Mouse (Mus musculus) hindbrain, embryonic 15.5 days (tissue): ENCODE measurements around the gene Gss. TPM values are rescaled to one million over a fixed set of nuclear protein-coding genes. Genes with fewer than 3 reads are reported as not detected.
A peak's percentile ranks its signal among the peaks of the same experiment; 100 is the strongest.

Source experiments
- ATAC-seq: fragments of 200-750 bp; cut with Nextera tagmentation; 2 replicates; pipeline ENCODE4 v1.8.0; 2017; ENCODE audit warnings: low read depth, moderate number of reproducible peaks, moderate TSS enrichment; ENCODE audit not compliant: low FRiP score
- H3K27ac ChIP-seq: fragments of 300-500 bp; sonication (generic); replicated peaks from 2 replicates; pipeline ENCODE4 v1.5.1; 2015; ENCODE audit warnings: mild to moderate bottlenecking, inconsistent platforms
- H3K27me3 ChIP-seq: fragments of 300-500 bp; sonication (generic); 2 replicates; pipeline ENCODE4 v1.6.1; 2015; ENCODE audit warnings: control low read depth, inconsistent platforms
- H3K36me3 ChIP-seq: fragments of 300-500 bp; sonication (generic); 2 replicates; pipeline ENCODE4 v1.6.1; 2015; ENCODE audit warnings: control low read depth, inconsistent platforms
- H3K4me1 ChIP-seq: fragments of 300-500 bp; sonication (generic); replicated peaks from 2 replicates; pipeline ENCODE4 v1.6.1; 2015; ENCODE audit warnings: control low read depth, inconsistent platforms
- H3K4me2 ChIP-seq: fragments of 300-500 bp; sonication (generic); 2 replicates; pipeline ENCODE4 v1.6.1; 2015; ENCODE audit warnings: moderate library complexity, mild to moderate bottlenecking, inconsistent platforms
- H3K4me3 ChIP-seq: fragments of 300-500 bp; sonication (generic); 2 replicates; pipeline ENCODE4 v1.5.1; 2015; ENCODE audit warnings: mild to moderate bottlenecking, inconsistent platforms
- H3K9ac ChIP-seq: fragments of 300-500 bp; sonication (generic); 2 replicates; pipeline ENCODE4 v1.6.1; 2015; ENCODE audit warnings: inconsistent platforms
- H3K9me3 ChIP-seq: fragments of 300-500 bp; sonication (generic); 2 replicates; pipeline ENCODE4 v1.6.1; 2016; ENCODE audit warnings: control low read depth, inconsistent platforms
- WGBS: fragments of 180-500 bp; shearing (Covaris S2); methylation state at CpG from one replicate; pipeline ENCODE4 v1.1.7; 2015; 5-methylcytosine and 5-hydroxymethylcytosine counted together
- polyA plus RNA-seq: library from polyadenylated mRNA; unstranded; fragments of >200 nt; fragmentation: Nextera tagmentation; extraction: Ambion mirVana; gene quantifications from 2 replicates; pipeline ENCODE4 v1.2.1, GENCODE M21; 2015

The Gss gene
- polyA plus RNA-seq, 1 experiment from 2014 or later: 14.9 TPM

DNA sequence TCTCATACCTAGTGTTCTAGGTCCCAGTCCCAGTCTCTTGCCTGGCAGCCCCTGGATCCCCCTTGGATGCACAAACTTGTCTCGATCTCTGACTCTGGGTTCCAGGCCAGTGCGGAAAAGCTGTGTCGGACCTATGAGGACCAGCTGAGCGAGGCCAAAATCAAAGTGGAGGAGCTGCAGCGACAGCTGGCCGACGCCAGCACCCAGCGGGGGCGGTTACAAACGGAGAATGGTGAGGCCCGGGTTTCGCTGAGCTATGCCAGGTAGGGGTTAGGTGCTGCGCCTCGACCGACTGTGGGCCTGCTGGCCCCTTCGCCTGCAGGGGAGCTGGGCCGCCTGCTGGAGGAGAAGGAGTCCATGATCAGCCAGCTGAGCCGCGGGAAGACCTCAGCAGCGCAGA, 37.5 kb upstream of the Gss start:
- H3K36me3 ChIP-seq: peaks cover 31% of the 10 kb centered on the region
- peaks cover 30% of the 10 kb centered on the region for H3K4me1 ChIP-seq
- no peak overlapping the region for H3K4me3 ChIP-seq
- H3K27ac ChIP-seq: no peak overlapping the region
- H3K9ac ChIP-seq: no peak overlapping the region
- H3K27me3 ChIP-seq: peaks cover 45% of the 10 kb centered on the region
- no peaks in the 10 kb centered on the region for H3K9me3 ChIP-seq
- 29% methylated on average over 20 of the region's 20 CpGs for WGBS
- ATAC-seq: no peak
- no peak overlapping the region for H3K4me2 ChIP-seq

DNA sequence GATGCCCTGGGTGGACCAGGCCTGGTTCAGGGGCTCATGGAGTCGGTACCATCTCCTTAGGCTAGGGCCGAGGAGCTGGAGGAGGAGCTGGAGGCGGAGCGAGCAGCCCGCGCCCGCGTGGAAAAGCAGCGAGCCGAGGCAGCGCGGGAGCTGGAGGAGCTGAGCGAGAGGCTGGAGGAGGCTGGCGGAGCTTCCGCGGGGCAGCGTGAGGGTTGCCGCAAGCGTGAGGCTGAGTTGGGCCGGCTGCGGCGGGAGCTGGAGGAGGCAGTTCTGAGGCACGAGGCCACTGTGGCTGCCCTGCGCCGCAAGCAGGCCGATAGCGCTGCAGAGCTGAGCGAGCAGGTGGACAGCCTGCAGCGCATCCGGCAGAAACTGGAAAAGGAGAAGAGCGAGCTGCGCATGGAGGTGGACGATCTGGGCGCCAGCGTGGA, 36.6 kb upstream of the Gss start:
- ATAC-seq: peak; percentile 46
- H3K27ac ChIP-seq: peak overlapping the region; percentile 65
- peak overlapping the region; percentile 49 for H3K9ac ChIP-seq
- peak overlapping the region; percentile 79 for H3K4me2 ChIP-seq
- 1% methylated on average over 35 of the region's 35 CpGs for WGBS
- no peaks in the 10 kb centered on the region for H3K9me3 ChIP-seq
- peaks cover 22% of the 10 kb centered on the region for H3K36me3 ChIP-seq
- peaks cover 45% of the 10 kb centered on the region for H3K27me3 ChIP-seq
- peaks cover 30% of the 10 kb centered on the region for H3K4me1 ChIP-seq
- peak overlapping the region; percentile 39 for H3K4me3 ChIP-seq

DNA sequence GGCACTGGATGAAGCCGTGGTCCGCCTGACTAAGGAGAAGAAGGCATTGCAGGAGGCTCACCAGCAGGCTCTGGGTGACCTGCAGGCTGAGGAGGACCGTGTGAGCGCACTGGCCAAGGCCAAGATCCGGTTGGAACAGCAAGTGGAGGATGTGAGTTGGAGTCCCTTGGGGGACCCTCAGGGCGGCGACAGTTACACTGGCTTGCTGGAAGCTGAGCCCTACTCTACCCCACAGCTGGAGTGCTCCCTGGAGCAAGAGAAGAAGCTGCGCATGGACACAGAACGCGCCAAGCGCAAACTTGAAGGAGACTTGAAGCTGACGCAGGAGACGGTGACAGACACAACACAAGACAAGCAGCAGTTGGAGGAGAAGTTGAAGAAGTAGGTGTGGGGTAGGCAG, 35.9 kb upstream of the Gss start:
- Histone ChIP-seq H3K4me2 (peak overlapping the region; percentile 79; the same call in 1 of the 2 replicates), H3K36me3 (peaks cover 15% of the 10 kb centered on the region), H3K27ac (no peak overlapping the region), H3K27me3 (peaks cover 38% of the 10 kb centered on the region), H3K9me3 (no peaks in the 10 kb centered on the region), H3K4me1 (peaks cover 30% of the 10 kb centered on the region), H3K9ac (no peak overlapping the region), H3K4me3 (no peak overlapping the region)
- 76% methylated on average over 13 of the region's 13 CpGs for WGBS
- ATAC-seq: no peak

DNA sequence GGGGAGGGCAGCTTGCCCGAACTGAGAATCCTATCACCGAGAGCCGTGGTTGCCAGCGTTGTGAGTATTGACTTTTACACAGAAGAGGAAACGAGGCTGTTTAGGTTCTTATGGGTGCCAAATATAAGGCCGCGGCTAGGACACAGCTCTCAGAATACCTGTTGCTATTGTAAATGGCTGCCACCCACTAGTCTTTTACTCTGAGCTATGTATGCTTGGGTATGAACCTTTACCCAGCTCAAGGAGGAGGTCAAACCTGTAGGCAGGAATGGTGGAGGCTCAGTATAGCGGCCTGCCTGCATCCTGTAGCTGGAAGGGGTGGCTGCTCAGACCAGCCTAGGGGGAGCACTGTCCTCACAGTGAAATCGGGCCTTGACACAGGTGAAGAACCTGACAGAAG, 35.5 kb upstream of the Gss start:
- Histone ChIP-seq H3K9me3 (no peaks in the 10 kb centered on the region), H3K27ac (no peak overlapping the region), H3K36me3 (peaks cover 11% of the 10 kb centered on the region), H3K4me2 (no peak overlapping the region), H3K9ac (no peak overlapping the region), H3K27me3 (peaks cover 34% of the 10 kb centered on the region), H3K4me3 (no peak overlapping the region), H3K4me1 (peaks cover 30% of the 10 kb centered on the region)
- no peak for ATAC-seq
- WGBS: 81% methylated on average over 9 of the region's 9 CpGs

DNA sequence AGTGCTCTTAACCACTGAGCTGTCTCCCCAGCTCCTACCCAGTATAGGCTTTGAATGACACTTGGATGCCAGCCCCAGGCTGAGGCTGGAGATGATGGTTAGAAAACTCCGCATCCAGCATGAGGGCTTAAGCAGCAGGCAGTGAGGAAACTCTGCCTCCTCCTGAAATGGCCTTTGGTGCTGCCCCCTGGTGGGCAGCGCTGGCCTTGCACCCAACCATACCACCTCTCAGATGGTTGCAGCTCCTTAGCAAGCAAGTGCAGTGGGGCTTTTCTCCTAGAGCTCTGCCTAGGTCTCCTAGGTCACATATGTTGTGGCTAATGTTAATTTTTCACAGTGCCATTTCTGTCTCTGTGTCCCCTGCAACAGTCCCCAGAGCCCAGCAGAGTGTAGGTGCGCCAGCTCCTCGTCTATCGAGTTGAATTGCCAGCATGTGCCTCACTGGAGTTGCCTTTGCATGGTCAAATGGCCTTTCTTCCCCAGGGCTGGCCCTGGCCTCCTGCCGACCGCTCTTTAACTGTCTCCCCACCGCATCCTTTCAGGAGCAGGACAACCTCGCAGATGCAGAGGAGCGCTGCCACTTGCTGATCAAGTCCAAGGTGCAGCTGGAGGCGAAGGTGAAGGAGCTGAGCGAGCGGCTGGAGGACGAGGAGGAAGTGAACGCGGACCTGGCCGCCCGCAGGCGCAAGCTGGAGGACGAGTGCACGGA, 34.6 kb upstream of the Gss start:
- peaks cover 25% of the 10 kb centered on the region for H3K27me3 ChIP-seq
- H3K27ac ChIP-seq: no peak overlapping the region
- ATAC-seq: no peak
- 48% methylated on average over 21 of the region's 21 CpGs for WGBS
- H3K9ac ChIP-seq: no peak overlapping the region
- H3K4me3 ChIP-seq: no peak overlapping the region
- no peak overlapping the region for H3K4me2 ChIP-seq
- peaks cover 5% of the 10 kb centered on the region for H3K36me3 ChIP-seq
- peaks cover 30% of the 10 kb centered on the region for H3K4me1 ChIP-seq
- no peaks in the 10 kb centered on the region for H3K9me3 ChIP-seq

DNA sequence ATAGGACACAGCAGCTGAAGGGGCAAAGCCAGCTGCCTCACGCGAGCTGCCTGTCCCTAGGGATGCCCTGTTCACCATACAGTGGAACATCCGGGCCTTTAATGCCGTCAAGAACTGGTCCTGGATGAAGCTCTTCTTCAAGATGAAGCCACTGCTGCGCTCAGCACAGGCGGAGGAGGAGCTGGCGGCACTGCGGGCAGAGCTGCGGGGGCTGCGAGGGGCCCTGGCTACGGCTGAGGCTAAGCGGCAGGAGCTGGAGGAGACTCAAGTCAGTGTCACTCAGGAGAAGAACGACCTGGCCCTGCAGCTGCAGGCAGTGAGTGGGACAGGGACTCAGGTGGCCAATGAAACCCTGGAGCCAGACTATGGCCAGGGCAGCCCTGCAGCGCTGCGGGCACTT, 33.7 kb upstream of the Gss start:
- no peak overlapping the region for H3K9ac ChIP-seq
- WGBS: 46% methylated on average over 15 of the region's 15 CpGs
- H3K9me3 ChIP-seq: no peaks in the 10 kb centered on the region
- no peak overlapping the region for H3K4me3 ChIP-seq
- no peak for ATAC-seq
- H3K4me1 ChIP-seq: peaks cover 28% of the 10 kb centered on the region
- peaks cover 16% of the 10 kb centered on the region for H3K27me3 ChIP-seq
- H3K36me3 ChIP-seq: 0 out of 2 replicates have a peak, but pooled peaks cover under 1% of the 10 kb centered on the region
- H3K4me2 ChIP-seq: no peak overlapping the region
- no peak overlapping the region for H3K27ac ChIP-seq

DNA sequence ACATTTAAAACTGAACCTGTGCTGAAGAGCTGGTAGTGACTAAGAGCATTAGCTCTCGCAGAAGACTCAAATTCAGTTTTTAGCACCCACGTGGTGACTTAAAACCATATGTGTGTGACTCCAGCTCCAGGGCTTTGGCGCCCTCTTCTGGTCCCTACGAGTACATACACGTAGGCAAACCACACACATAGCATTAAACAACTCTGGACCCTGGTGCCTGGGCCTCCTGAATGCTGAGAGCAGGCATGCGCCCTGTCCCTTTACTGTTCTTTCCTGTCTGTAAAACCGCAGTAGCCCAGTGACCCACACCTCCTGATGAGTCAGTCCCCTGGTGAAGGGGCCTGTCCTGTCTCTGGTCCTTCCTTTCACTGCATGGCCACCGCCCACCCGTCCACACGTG, 32.1 kb upstream of the Gss start:
- Histone ChIP-seq H3K9me3 (no peaks in the 10 kb centered on the region), H3K27me3 (peaks cover 5% of the 10 kb centered on the region), H3K36me3 (no peaks in the 10 kb centered on the region), H3K4me2 (no peak overlapping the region), H3K9ac (no peak overlapping the region), H3K4me1 (peaks cover 13% of the 10 kb centered on the region), H3K27ac (no peak overlapping the region), H3K4me3 (no peak overlapping the region)
- 38% methylated on average over 10 of the region's 10 CpGs for WGBS
- no peak for ATAC-seq

DNA sequence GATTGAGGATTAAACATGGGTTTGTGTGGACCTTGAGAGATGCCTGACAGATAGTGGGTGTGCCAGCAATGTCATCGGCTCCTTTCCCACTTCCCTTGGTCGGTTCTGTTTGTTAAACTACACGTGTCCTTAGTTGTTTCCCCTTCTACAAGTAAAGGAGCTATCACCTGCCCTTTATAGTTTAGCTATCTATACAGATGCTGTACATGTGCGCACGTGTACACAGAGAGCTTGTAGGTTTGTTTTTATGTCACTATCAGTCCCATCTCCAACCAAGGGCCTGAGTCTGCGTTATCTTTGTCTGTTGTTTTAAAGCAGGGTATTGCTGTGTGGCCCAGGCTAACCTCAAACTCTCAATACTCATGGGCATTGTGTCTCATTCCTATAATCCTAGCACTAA, 31.4 kb upstream of the Gss start:
- no peak for ATAC-seq
- Histone ChIP-seq H3K4me1 (peaks cover 5% of the 10 kb centered on the region), H3K27me3 (peaks cover 3% of the 10 kb centered on the region), H3K4me2 (no peak overlapping the region), H3K9ac (no peak overlapping the region), H3K36me3 (no peaks in the 10 kb centered on the region), H3K9me3 (no peaks in the 10 kb centered on the region), H3K4me3 (no peak overlapping the region), H3K27ac (no peak overlapping the region)
- WGBS: 91% methylated on average over 6 of the region's 6 CpGs

DNA sequence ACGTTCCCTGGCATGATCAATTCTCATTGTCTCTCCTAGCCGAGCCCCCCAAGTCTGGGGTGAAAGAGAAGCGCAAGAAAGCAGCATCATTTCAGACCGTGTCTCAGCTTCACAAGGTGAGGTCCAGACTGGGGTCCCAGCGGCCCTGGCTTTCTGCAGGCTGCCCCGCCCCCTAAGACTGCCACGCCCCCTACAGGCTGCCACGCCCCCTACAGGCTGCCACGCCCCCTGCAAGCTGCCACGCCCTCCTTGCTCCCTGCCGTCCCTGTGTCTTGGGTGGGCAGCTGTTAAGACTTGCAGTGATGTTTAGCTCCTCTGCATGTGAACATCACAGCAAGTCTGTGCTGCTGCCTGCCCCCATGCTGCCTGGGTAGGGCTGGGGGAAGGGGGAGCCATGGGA, 30.0 kb upstream of the Gss start:
- WGBS: 25% methylated on average over 11 of the region's 11 CpGs
- ATAC-seq: no peak
- H3K9me3 ChIP-seq: no peaks in the 10 kb centered on the region
- H3K4me3 ChIP-seq: no peak overlapping the region
- H3K36me3 ChIP-seq: no peaks in the 10 kb centered on the region
- H3K27ac ChIP-seq: no peak overlapping the region
- H3K27me3 ChIP-seq: peaks cover 2% of the 10 kb centered on the region; the same call in 1 of the 2 replicates
- no peaks in the 10 kb centered on the region for H3K4me1 ChIP-seq
- no peak overlapping the region for H3K4me2 ChIP-seq
- no peak overlapping the region for H3K9ac ChIP-seq

DNA sequence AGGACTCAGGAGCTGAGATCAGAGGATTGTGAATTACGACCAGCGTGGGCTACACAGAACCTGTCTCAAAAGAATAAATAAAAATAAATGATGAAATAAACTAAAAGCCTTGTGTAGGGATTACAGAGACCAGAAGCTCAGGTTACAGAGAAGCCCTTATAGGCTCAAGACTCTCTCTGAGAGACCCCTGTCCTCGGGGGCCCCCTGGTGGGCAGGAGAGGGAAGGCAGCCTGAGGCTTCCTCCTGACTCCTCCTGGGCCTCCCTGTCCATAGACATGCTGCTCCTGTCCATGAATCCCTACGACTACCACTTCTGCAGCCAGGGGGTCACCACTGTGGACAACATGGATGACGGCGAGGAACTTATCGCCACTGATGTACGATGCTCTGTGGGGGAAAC, 27.2 kb upstream of the Gss start:
- WGBS: 25% methylated on average over 8 of the region's 8 CpGs
- Histone ChIP-seq H3K4me2 (no peak overlapping the region), H3K9me3 (no peaks in the 10 kb centered on the region)

DNA sequence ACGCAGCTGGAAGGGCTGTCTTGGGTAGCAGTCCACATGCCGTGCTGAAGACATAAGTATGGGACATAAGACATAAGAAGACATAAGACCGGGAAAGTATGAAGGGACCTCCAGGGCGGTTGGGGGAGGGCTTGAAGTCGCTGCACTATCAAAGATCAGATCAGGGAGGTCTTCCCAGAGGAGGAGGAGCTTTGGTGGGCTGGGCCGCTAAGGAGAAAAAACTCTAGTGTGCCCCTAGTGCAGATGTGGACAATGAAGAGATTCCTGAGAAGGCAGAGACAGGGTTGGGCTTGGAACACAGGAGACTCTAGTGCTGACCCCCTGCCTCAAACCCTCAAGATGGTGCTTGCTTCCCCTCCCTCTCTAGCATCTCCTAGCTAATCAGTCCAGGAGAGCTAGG, 24.4 kb upstream of the Gss start:
- ATAC-seq: no peak
- Histone ChIP-seq H3K9me3 (no peaks in the 10 kb centered on the region), H3K4me1 (peaks cover 7% of the 10 kb centered on the region), H3K4me2 (no peak overlapping the region), H3K36me3 (no peaks in the 10 kb centered on the region), H3K9ac (no peak overlapping the region), H3K27ac (no peak overlapping the region), H3K27me3 (no peaks in the 10 kb centered on the region), H3K4me3 (no peak overlapping the region)
- WGBS: 67% methylated on average over 6 of the region's 6 CpGs

More for the DNA sequence above, 27.2 kb upstream of the Gss start:
- Histone ChIP-seq H3K4me3 (no peak overlapping the region), H3K36me3 (no peaks in the 10 kb centered on the region), H3K27ac (no peak overlapping the region), H3K9ac (no peak overlapping the region), H3K27me3 (no peaks in the 10 kb centered on the region), H3K4me1 (no peaks in the 10 kb centered on the region)
- no peak for ATAC-seq

DNA sequence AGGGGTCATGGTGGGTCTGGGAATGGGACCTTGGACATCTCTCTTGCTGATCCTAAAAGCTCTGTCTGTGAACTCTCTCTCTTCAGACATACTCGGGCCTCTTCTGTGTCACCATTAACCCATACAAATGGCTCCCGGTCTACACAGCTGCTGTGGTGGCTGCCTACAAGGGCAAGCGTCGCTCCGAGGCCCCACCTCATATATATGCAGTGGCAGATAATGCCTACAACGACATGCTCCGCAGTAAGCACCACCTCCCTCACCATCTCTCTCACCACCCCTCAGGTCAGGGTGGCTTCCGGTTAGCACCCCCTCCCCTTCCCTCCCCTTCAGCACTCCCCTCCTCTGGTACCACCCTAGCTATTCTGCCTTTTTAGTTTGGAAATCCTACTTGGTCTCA, 21.3 kb upstream of the Gss start:
- Histone ChIP-seq H3K27me3 (no peaks in the 10 kb centered on the region), H3K4me1 (peaks cover 7% of the 10 kb centered on the region), H3K4me3 (no peak overlapping the region), H3K27ac (no peak overlapping the region), H3K4me2 (peak overlapping the region; percentile 57), H3K9ac (no peak overlapping the region), H3K36me3 (no peaks in the 10 kb centered on the region), H3K9me3 (no peaks in the 10 kb centered on the region)
- ATAC-seq: no peak
- WGBS: 74% methylated on average over 8 of the region's 8 CpGs

DNA sequence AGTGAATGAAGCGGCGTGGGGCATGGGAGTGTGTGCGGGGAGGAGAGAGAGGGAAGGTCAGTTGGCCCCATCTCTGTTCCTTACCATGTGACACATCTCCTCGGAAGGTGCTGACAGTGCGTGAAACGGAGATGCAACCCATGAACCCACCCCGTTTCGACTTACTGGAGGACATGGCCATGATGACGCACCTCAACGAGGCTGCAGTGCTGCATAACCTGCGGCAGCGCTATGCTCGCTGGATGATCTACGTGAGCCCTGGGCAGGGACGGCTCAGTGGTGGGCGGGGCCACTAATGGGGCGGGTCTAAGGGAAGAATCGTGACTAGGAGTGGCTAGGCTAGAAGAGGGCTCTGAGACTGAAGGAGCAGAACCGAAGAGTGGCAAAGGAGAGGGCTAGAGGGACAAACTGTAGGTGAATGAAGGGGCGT, 20.7 kb upstream of the Gss start:
- H3K9ac ChIP-seq: 0 out of 2 replicates have a peak overlapping the region, but pooled peaks have one; percentile 13
- ATAC-seq: peak; percentile 90
- H3K4me1 ChIP-seq: peaks cover 7% of the 10 kb centered on the region
- no peaks in the 10 kb centered on the region for H3K9me3 ChIP-seq
- no peaks in the 10 kb centered on the region for H3K27me3 ChIP-seq
- H3K27ac ChIP-seq: no peak overlapping the region
- H3K36me3 ChIP-seq: no peaks in the 10 kb centered on the region
- WGBS: 5% methylated on average over 20 of the region's 20 CpGs
- H3K4me3 ChIP-seq: peak overlapping the region; percentile 32
- H3K4me2 ChIP-seq: peak overlapping the region; percentile 57
